Mouse (Mus musculus): Measurements from ENCODE around the gene Hist2h2be. TPM values are rescaled to one million over a fixed set of nuclear protein-coding genes. Genes with fewer than 3 reads are reported as not detected.
"Not testable (repeated sequence)": the region's sequence is repeated elsewhere in the genome, so short reads cannot be mapped to it uniquely, and the experiment has no call there.

Gene Hist2h2be
- total and polyA plus RNA-seq, 3 experiments: 1.8 to 3.2 TPM; not detected in 1

GRCm38 (mm10) chr3:96238954-96239793 is 18.3 kb downstream of the Hist2h2be start, which contains the start of gene Hist2h3c2:
Gene Hist2h3c2, minus strand, starts transcription at chr3:96239127.
- H3K27me3 ChIP-seq (ENCODE audit: control insufficient read depth in 1 of 2, insufficient read depth in 2 of 2, low read length in 2 of 2); DNase-seq (ENCODE audit: low read depth, low spot score); H3K79me2 ChIP-seq (ENCODE audit: control insufficient read depth, insufficient read depth, low read length, poor library complexity); H3K9me3 ChIP-seq (replicated peaks; ENCODE audit: insufficient read depth, low read length): not testable (repeated sequence)
- H3K4me3 ChIP-seq (ENCODE audit: control insufficient read depth in 1 of 2, insufficient read depth in 1 of 2, low read depth in 2 of 2, low read length in 2 of 2): peak within 1 kb of the TSS; percentile 1 to 57
- H3K36me3 ChIP-seq (ENCODE audit: control insufficient read depth in 1 of 2, insufficient read depth in 2 of 2, low read length in 2 of 2): peaks cover 0 to 42% of the 10 kb centered on the region in 2 experiments; a peak in 2 of 4 replicates
- H3K27ac ChIP-seq (ENCODE audit: control insufficient read depth, low read depth, low read length): peak within 1 kb of the TSS; percentile 93
- H3K9ac ChIP-seq (ENCODE audit: control insufficient read depth, low read depth, low read length, poor library complexity, severe bottlenecking): peak within 1 kb of the TSS; percentile 74
- H3K4me1 ChIP-seq (ENCODE audit: control insufficient read depth in 1 of 2, insufficient read depth in 2 of 2, low read length in 2 of 2): peaks cover 10 to 39% of the 10 kb centered on the region in 2 experiments
- TF ChIP-seq POLR2A (IDR thresholded peaks at IDR 0.05; ENCODE audit: control insufficient read depth in 1 of 2, insufficient read depth in 1 of 2, low read depth in 1 of 2, low read length in 2 of 2, poor library complexity in 1 of 2): peak in 1 of 2 experiments; percentile 56; a peak in 1 of 4 replicates
- TF ChIP-seq POLR2AphosphoS5 (IDR thresholded peaks at IDR 0.05; ENCODE audit: borderline replicate concordance, low read depth, low read length): peak; percentile 90

GRCm38 (mm10) chr3:96239949-96240798 is 19.3 kb downstream of the Hist2h2be start, which contains the start of gene Hist2h2aa2:
Gene Hist2h2aa2, minus strand, starts transcription at chr3:96240276.
- H3K27ac ChIP-seq (ENCODE audit: control insufficient read depth, low read depth, low read length): peak within 1 kb of the TSS; percentile 92
- H3K9me3 ChIP-seq (replicated peaks; ENCODE audit: insufficient read depth, low read length); H3K27me3 ChIP-seq (ENCODE audit: control insufficient read depth in 1 of 2, insufficient read depth in 2 of 2, low read length in 2 of 2); H3K79me2 ChIP-seq (ENCODE audit: control insufficient read depth, insufficient read depth, low read length, poor library complexity): not testable (repeated sequence)
- peak within 1 kb of the TSS; percentile 38 to 55 for H3K4me3 ChIP-seq (ENCODE audit: control insufficient read depth in 1 of 2, insufficient read depth in 1 of 2, low read depth in 2 of 2, low read length in 2 of 2)
- H3K9ac ChIP-seq (ENCODE audit: control insufficient read depth, low read depth, low read length, poor library complexity, severe bottlenecking): peak within 1 kb of the TSS; percentile 90
- DNase-seq (ENCODE audit: low read depth, low spot score): peak; percentile 94
- peaks cover 0 to 49% of the 10 kb centered on the region in 2 experiments; a peak in 2 of 4 replicates for H3K36me3 ChIP-seq (ENCODE audit: control insufficient read depth in 1 of 2, insufficient read depth in 2 of 2, low read length in 2 of 2)
- H3K4me1 ChIP-seq (ENCODE audit: control insufficient read depth in 1 of 2, insufficient read depth in 2 of 2, low read length in 2 of 2): peaks cover 13 to 41% of the 10 kb centered on the region in 2 experiments
- TF ChIP-seq POLR2A (IDR thresholded peaks at IDR 0.05; ENCODE audit: control insufficient read depth in 1 of 2, insufficient read depth in 1 of 2, low read depth in 1 of 2, low read length in 2 of 2, poor library complexity in 1 of 2): peak in 1 of 2 experiments; percentile 68; a peak in 2 of 4 replicates
- TF ChIP-seq POLR2AphosphoS5 (IDR thresholded peaks at IDR 0.05; ENCODE audit: borderline replicate concordance, low read depth, low read length): 0 out of 2 replicates have a peak, but pooled peaks have one; percentile 6

GRCm38 (mm10) chr3:96240799-96241197 is 19.9 kb downstream of the Hist2h2be start:
- TF ChIP-seq TAL1 (IDR thresholded peaks at IDR 0.05; ENCODE audit: low read length): no peak
- no peak for TF ChIP-seq TCF12 (IDR thresholded peaks at IDR 0.05; ENCODE audit: low read depth, low read length)
- TF ChIP-seq ZNF384 (IDR thresholded peaks at IDR 0.05; ENCODE audit: low read depth, low read length): no peak
- TF ChIP-seq MEF2A (IDR thresholded peaks at IDR 0.05; ENCODE audit: extremely low read depth, insufficient replicate concordance, low read depth, low read length, poor library complexity, severe bottlenecking): no peak
- TF ChIP-seq E2F4 (IDR thresholded peaks at IDR 0.05; ENCODE audit: borderline replicate concordance, low read depth, low read length): no peak
- no peak for TF ChIP-seq USF2 (IDR thresholded peaks at IDR 0.05; ENCODE audit: borderline replicate concordance in 1 of 2, insufficient read depth in 1 of 2, low read depth in 1 of 2, low read length in 2 of 2)
- TF ChIP-seq KAT2A (conservative IDR thresholded peaks at IDR 0.05; ENCODE audit: low read depth, low read length): no peak
- no peak for TF ChIP-seq GABPA (IDR thresholded peaks at IDR 0.05; ENCODE audit: low read depth, low read length)
- TF ChIP-seq MAZ (IDR thresholded peaks at IDR 0.05; ENCODE audit: low read depth, low read length): no peak
- TF ChIP-seq USF1 (IDR thresholded peaks at IDR 0.05; ENCODE audit: low read depth, low read length): no peak
- no peak for TF ChIP-seq POLR2AphosphoS5 (IDR thresholded peaks at IDR 0.05; ENCODE audit: borderline replicate concordance, low read depth, low read length)
- no peak for TF ChIP-seq BHLHE40 (IDR thresholded peaks at IDR 0.05; ENCODE audit: borderline replicate concordance, low read depth, low read length)
- TF ChIP-seq MXI1 (IDR thresholded peaks at IDR 0.05; ENCODE audit: low read depth, low read length): no peak
- DNase-seq (ENCODE audit: low read depth, low spot score): peak; percentile 73
- Histone ChIP-seq H3K4me3 (ENCODE audit: control insufficient read depth in 1 of 2, insufficient read depth in 1 of 2, low read depth in 2 of 2, low read length in 2 of 2) (peak overlapping the region; percentile 38 to 55), H3K9ac (ENCODE audit: control insufficient read depth, low read depth, low read length, poor library complexity, severe bottlenecking) (peak overlapping the region; percentile 90), H3K27me3 (ENCODE audit: control insufficient read depth in 1 of 2, insufficient read depth in 2 of 2, low read length in 2 of 2) (no peaks in the 10 kb centered on the region), H3K9me3 (replicated peaks; ENCODE audit: insufficient read depth, low read length) (no peaks in the 10 kb centered on the region), H3K4me1 (ENCODE audit: control insufficient read depth in 1 of 2, insufficient read depth in 2 of 2, low read length in 2 of 2) (peaks cover 13 to 41% of the 10 kb centered on the region in 2 experiments), H3K36me3 (ENCODE audit: control insufficient read depth in 1 of 2, insufficient read depth in 2 of 2, low read length in 2 of 2) (peaks cover 0 to 49% of the 10 kb centered on the region in 2 experiments; a peak in 2 of 4 replicates), H3K27ac (ENCODE audit: control insufficient read depth, low read depth, low read length) (peak overlapping the region; percentile 92), H3K79me2 (ENCODE audit: control insufficient read depth, insufficient read depth, low read length, poor library complexity) (peaks cover 7% of the 10 kb centered on the region)

All from MEL (cell line).